Mouse (Mus musculus) bone marrow macrophage, adult 2 months (primary cell): ENCODE results near the gene Vbp1. TPM values are rescaled to one million over a fixed set of nuclear protein-coding genes. Genes with fewer than 3 reads are reported as not detected.
"Not testable (repeated sequence)": the region's sequence is repeated elsewhere in the genome, so short reads cannot be mapped to it uniquely, and the experiment has no call there.

ENCODE experiments used
- H3K27ac ChIP-seq: 2 replicates; pipeline ENCODE4 v1.5.1; 2012; ENCODE audit warnings: low read depth, low read length; ENCODE audit not compliant: insufficient read depth
- H3K4me1 ChIP-seq: 2 replicates; pipeline ENCODE4 v1.6.1; 2012; ENCODE audit warnings: low read length; ENCODE audit not compliant: control insufficient read depth, insufficient read depth
- H3K4me3 ChIP-seq: 2 replicates; pipeline ENCODE4 v1.5.1; 2012; ENCODE audit warnings: mild to moderate bottlenecking, low read length, moderate library complexity; ENCODE audit not compliant: insufficient read depth
- CTCF ChIP-seq: IDR thresholded peaks from 2 replicates; pipeline ENCODE4 v1.5.1; 2012; ENCODE audit warnings: low read depth, mild to moderate bottlenecking, low read length, moderate library complexity
- POLR2A ChIP-seq: IDR thresholded peaks from 2 replicates; pipeline ENCODE4 v1.6.1; 2012; ENCODE audit warnings: mild to moderate bottlenecking, low read depth, low read length, borderline replicate concordance
- polyA plus RNA-seq: library from polyadenylated mRNA; stranded (reverse); fragments of >200 nt; gene quantifications from 2 replicates; pipeline ENCODE4 v1.2.4, GENCODE M21; 2012; ENCODE audit not compliant: missing spikeins, insufficient read depth, insufficient read length

Vbp1 gene
- polyA plus RNA-seq, result 45.8 and 50.7 TPM in 2 replicates

DNA sequence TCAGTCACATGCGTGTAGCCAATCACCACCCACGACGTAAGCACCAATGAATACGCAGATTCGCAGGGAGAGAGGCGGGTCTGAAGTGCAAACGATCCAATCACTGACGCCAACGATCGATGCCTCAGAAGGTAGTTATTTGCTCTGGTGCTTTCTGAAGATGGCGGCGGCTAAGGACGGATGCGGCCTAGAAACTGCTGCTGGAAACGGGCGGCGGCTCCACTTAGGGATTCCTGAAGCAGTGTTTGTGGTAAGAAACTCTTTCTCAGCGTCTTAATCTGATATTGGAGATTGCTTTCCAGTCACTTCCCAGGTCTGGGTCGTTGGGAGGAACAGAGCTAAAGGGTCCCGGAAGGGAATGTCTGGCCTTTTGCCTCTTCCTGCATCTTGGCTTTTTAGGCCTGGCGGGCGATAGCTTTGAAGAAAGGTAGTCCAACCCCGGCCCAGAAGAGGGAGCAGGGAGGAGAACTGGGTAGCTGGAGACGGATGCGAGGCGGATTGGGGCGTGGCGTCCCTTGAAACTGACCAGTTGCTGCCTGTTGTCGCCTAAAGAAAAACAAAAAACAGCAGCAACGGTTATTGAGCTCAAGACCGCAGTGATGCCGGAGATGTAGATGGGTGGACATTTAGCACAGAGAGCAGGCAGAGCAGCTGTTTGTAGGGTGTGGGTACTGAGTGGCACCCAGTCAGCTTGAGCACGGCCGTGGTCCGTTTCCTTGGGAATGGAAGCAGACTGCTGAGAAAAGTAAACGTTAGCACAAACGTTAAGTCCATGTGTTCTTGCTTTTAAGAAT is at the start of gene Vbp1:
TSS of gene Vbp1 (plus strand) at position 121 of the 794 bp plus-strand sequence.
- no peaks in the 10 kb centered on the region for H3K4me1 ChIP-seq
- no peak for TF ChIP-seq CTCF
- TF ChIP-seq POLR2A, result no peak
- H3K27ac ChIP-seq, result peak within 1 kb of the TSS; percentile 81
- peak within 1 kb of the TSS; percentile 96 for H3K4me3 ChIP-seq

GRCm38 (mm10) chrX:75475182-75475644 is 38.9 kb upstream of the Vbp1 start:
- not testable (repeated sequence) for H3K4me1 ChIP-seq, H3K27ac ChIP-seq
- H3K4me3 ChIP-seq, result peak overlapping the region; percentile 64

DNA sequence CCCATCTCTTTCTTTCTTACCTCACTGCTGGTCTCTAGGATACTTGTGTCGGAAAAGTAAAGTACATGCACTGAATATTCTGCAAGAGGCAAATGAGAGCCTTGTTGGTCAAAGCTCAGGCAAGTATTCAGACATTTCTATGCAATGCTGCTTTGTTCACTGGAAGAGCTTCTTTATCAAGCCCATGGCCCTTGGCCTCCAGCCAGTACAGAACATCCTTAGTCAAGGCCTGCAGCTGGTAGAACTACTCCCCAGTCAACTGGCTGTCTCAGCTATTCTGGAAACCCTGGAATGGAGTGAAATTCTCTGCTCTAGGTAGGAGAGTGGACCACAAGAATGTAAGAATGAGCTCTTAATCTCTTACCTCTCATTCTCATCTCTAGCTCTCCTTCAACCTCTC is 24.2 kb upstream of the Vbp1 start:
- no peak overlapping the region for H3K27ac ChIP-seq

GRCm38 (mm10) chrX:75513787-75514178 is 316 bp upstream of the Vbp1 start:
- no peaks in the 10 kb centered on the region for H3K4me1 ChIP-seq
- H3K27ac ChIP-seq, result no peak overlapping the region
- TF ChIP-seq POLR2A (no peak), CTCF (no peak)
- no peak overlapping the region; the same call in 1 of the 2 replicates for H3K4me3 ChIP-seq

More for the DNA sequence above, 24.2 kb upstream of the Vbp1 start:
- H3K4me3 ChIP-seq, result no peak overlapping the region
- no peaks in the 10 kb centered on the region for H3K4me1 ChIP-seq
- no peak for TF ChIP-seq CTCF
- no peak for TF ChIP-seq POLR2A

DNA sequence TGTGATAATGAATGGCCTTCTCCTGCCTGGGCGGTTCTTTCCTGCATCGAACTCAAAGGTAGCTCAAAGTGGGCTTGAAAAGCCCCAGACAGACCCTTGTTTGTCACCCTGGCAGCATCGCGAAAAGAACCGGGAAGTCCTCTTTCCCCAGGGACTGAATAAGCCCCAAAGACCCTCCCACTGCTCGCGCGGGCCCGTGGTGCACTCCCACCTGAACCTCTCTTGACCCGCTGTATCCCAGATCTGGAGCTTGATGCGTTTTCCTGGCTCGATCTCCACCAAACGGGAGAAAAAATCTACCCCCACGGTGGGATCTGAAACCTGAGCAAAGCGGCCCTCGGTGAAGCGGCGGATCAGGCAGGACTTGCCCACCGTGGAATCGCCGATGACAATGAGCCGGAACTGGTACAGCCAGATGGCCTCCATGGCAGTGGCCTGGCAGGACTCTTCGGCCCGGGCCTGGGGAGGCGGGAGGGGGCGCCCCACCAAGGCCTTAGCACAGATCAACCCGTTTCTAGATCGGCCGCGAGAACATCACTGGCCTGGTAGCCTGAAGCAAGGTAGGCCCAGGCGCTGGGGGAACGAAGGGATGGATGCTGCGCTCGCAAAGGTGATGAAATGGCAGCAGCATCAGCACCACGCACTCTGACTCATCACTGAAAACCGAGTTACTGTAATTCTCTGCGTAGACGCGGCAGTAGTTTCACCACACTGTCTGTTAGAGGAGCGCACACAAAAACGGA is 63.7 kb downstream of the Vbp1 start, which contains the start of gene Rab39b:
TSS of gene Rab39b (minus strand) at position 650 of the 743 bp plus-strand sequence.
- Histone ChIP-seq H3K4me1 (no peaks in the 10 kb centered on the region), H3K27ac (no peak within 1 kb of the TSS), H3K4me3 (no peak within 1 kb of the TSS)
- no peak for TF ChIP-seq POLR2A
- no peak for TF ChIP-seq CTCF

- TF ChIP-seq CTCF (no peak), POLR2A (no peak)
- Histone ChIP-seq H3K27ac (no peak overlapping the region), H3K4me3 (no peak overlapping the region), H3K4me1 (no peaks in the 10 kb centered on the region)
These were observed 64.4 kb downstream of the Vbp1 start for GRCm38 (mm10) chrX:75578539-75578938.

Other genes starting within 250 kb of the Vbp1 start
- gene Fundc2, start 131.9 kb upstream of the Vbp1 start, polyA plus RNA-seq, result 92.1 and 98.0 TPM in 2 replicates
- gene F8, start 131.7 kb upstream of the Vbp1 start, polyA plus RNA-seq, result 0.12 and 0.15 TPM in 2 replicates
- gene Cmc4, start 97.7 kb upstream of the Vbp1 start, polyA plus RNA-seq, result 17.7 and 17.9 TPM in 2 replicates
- gene Mtcp1, start 97.7 kb upstream of the Vbp1 start, polyA plus RNA-seq, result 13.1 and 13.2 TPM in 2 replicates
- 24.0 and 25.0 TPM in 2 replicates for gene Brcc3, start 97.7 kb upstream of the Vbp1 start, polyA plus RNA-seq
- not detected in 2 replicates for gene Rab39b, start 63.9 kb downstream of the Vbp1 start, polyA plus RNA-seq